Mouse (Mus musculus) neural tube, embryonic 15.5 days (tissue): ENCODE measurements around the gene Clp1. TPM values are rescaled to one million over a fixed set of nuclear protein-coding genes. Genes with fewer than 3 reads are reported as not detected.

Experiments
- ATAC-seq: fragments of 200-750 bp; cut with Nextera tagmentation; 2 replicates; pipeline ENCODE4 v1.8.0; 2017; ENCODE audit warnings: mild to moderate bottlenecking, moderate TSS enrichment, moderate library complexity; ENCODE audit not compliant: low FRiP score
- H3K27ac ChIP-seq: fragments of 300-500 bp; sonication (generic); replicated peaks from 2 replicates; pipeline ENCODE4 v1.5.1; 2015; ENCODE audit warnings: mild to moderate bottlenecking, inconsistent platforms
- H3K27me3 ChIP-seq: fragments of 300-500 bp; sonication (generic); replicated peaks from 2 replicates; pipeline ENCODE4 v1.6.1; 2015; ENCODE audit warnings: inconsistent platforms
- H3K36me3 ChIP-seq: fragments of 300-500 bp; sonication (generic); 2 replicates; pipeline ENCODE4 v1.6.1; 2015; ENCODE audit warnings: inconsistent platforms
- H3K4me1 ChIP-seq: fragments of 300-500 bp; sonication (generic); 2 replicates; pipeline ENCODE4 v1.6.1; 2015; ENCODE audit warnings: inconsistent platforms
- H3K4me2 ChIP-seq: fragments of 300-500 bp; sonication (generic); 2 replicates; pipeline ENCODE4 v1.6.1; 2015; ENCODE audit warnings: inconsistent platforms, mild to moderate bottlenecking, moderate library complexity
- H3K4me3 ChIP-seq: fragments of 300-500 bp; sonication (generic); replicated peaks from 2 replicates; pipeline ENCODE4 v1.5.1; 2015; ENCODE audit warnings: mild to moderate bottlenecking, inconsistent platforms
- H3K9ac ChIP-seq: fragments of 300-500 bp; sonication (generic); replicated peaks from 2 replicates; pipeline ENCODE4 v1.6.1; 2015; ENCODE audit warnings: mild to moderate bottlenecking, inconsistent platforms
- H3K9me3 ChIP-seq: fragments of 300-500 bp; sonication (generic); replicated peaks from 2 replicates; pipeline ENCODE4 v1.6.1; 2016; ENCODE audit warnings: inconsistent platforms
- WGBS: fragments of 180-500 bp; shearing (Covaris S2); methylation state at CpG from one replicate; pipeline ENCODE4 v1.1.7; 2015; ENCODE audit warnings: mixed read lengths; 5-methylcytosine and 5-hydroxymethylcytosine counted together
- polyA plus RNA-seq: library from polyadenylated mRNA; unstranded; fragments of >200 nt; fragmentation: Nextera tagmentation; extraction: Ambion mirVana; gene quantifications from 2 replicates; pipeline ENCODE4 v1.2.1, GENCODE M21; 2015

Gene Clp1
- polyA plus RNA-seq = 19.7 and 23.8 TPM in 2 replicates

GRCm38 (mm10) chr2:84727172-84727858 is at the start of gene Clp1:
Gene Clp1, minus strand, starts transcription at chr2:84727350.
- Histone ChIP-seq H3K36me3 (peaks cover 17% of the 10 kb centered on the region), H3K9me3 (no peaks in the 10 kb centered on the region), H3K9ac (peak within 1 kb of the TSS; percentile 61), H3K27ac (peak within 1 kb of the TSS; percentile 88), H3K4me2 (peak within 1 kb of the TSS; percentile 82), H3K4me3 (peak within 1 kb of the TSS; percentile 61), H3K4me1 (peaks cover 24% of the 10 kb centered on the region), H3K27me3 (no peaks in the 10 kb centered on the region)
- under 1% methylated on average over 39 of the region's 39 CpGs for WGBS
- ATAC-seq = peak; percentile 95

GRCm38 (mm10) chr2:84775665-84776064 is 48.5 kb upstream of the Clp1 start:
- H3K4me2 ChIP-seq = no peak overlapping the region
- no peak overlapping the region for H3K9ac ChIP-seq
- no peak for ATAC-seq
- H3K9me3 ChIP-seq = no peaks in the 10 kb centered on the region
- H3K27me3 ChIP-seq = no peaks in the 10 kb centered on the region
- WGBS = 63% methylated on average over 6 of the region's 6 CpGs
- H3K36me3 ChIP-seq = no peaks in the 10 kb centered on the region
- H3K4me3 ChIP-seq = no peak overlapping the region
- no peak overlapping the region for H3K27ac ChIP-seq
- H3K4me1 ChIP-seq = peaks cover 10% of the 10 kb centered on the region

GRCm38 (mm10) chr2:84775241-84775640 is 48.1 kb upstream of the Clp1 start, which contains the start of gene Serping1:
Gene Serping1, minus strand, starts transcription at chr2:84775444.
- peak within 1 kb of the TSS; percentile 29 for H3K4me3 ChIP-seq
- H3K4me2 ChIP-seq = peak within 1 kb of the TSS; percentile 58
- H3K36me3 ChIP-seq = no peaks in the 10 kb centered on the region
- 49% methylated on average over 9 of the region's 9 CpGs for WGBS
- ATAC-seq = no peak
- H3K27ac ChIP-seq = no peak within 1 kb of the TSS
- H3K27me3 ChIP-seq = no peaks in the 10 kb centered on the region
- peaks cover 10% of the 10 kb centered on the region for H3K4me1 ChIP-seq
- H3K9ac ChIP-seq = peak within 1 kb of the TSS; percentile 38; the same call in 1 of the 2 replicates
- no peaks in the 10 kb centered on the region for H3K9me3 ChIP-seq

- Histone ChIP-seq H3K4me1 (peaks cover 10% of the 10 kb centered on the region), H3K36me3 (no peaks in the 10 kb centered on the region), H3K27me3 (no peaks in the 10 kb centered on the region), H3K9ac (peak overlapping the region; percentile 38; the same call in 1 of the 2 replicates), H3K27ac (no peak overlapping the region), H3K9me3 (no peaks in the 10 kb centered on the region), H3K4me2 (peak overlapping the region; percentile 58), H3K4me3 (peak overlapping the region; percentile 29)
- 3% methylated on average over 14 of the region's 15 CpGs for WGBS
- ATAC-seq = peak; percentile 77
Observed at GRCm38 (mm10) chr2:84774751-84775150, 47.6 kb upstream of the Clp1 start.

- H3K36me3 ChIP-seq = no peaks in the 10 kb centered on the region
- H3K4me3 ChIP-seq = no peak overlapping the region
- H3K4me1 ChIP-seq = peaks cover 10% of the 10 kb centered on the region
- H3K9ac ChIP-seq = no peak overlapping the region
- WGBS = 80% methylated on average over 5 of the region's 5 CpGs
- H3K27me3 ChIP-seq = no peaks in the 10 kb centered on the region
- no peaks in the 10 kb centered on the region for H3K9me3 ChIP-seq
- no peak overlapping the region for H3K27ac ChIP-seq
- no peak for ATAC-seq
- H3K4me2 ChIP-seq = no peak overlapping the region
Observed at GRCm38 (mm10) chr2:84773195-84773594, 46.0 kb upstream of the Clp1 start.

- no peak overlapping the region for H3K4me2 ChIP-seq
- H3K36me3 ChIP-seq = no peaks in the 10 kb centered on the region
- 84% methylated on average over 4 of the region's 4 CpGs for WGBS
- ATAC-seq = no peak
- H3K4me1 ChIP-seq = peaks cover 10% of the 10 kb centered on the region
- H3K27me3 ChIP-seq = no peaks in the 10 kb centered on the region
- no peak overlapping the region for H3K4me3 ChIP-seq
- no peak overlapping the region for H3K27ac ChIP-seq
- no peak overlapping the region for H3K9ac ChIP-seq
- no peaks in the 10 kb centered on the region for H3K9me3 ChIP-seq
Observed at GRCm38 (mm10) chr2:84772454-84772853, 45.3 kb upstream of the Clp1 start.

GRCm38 (mm10) chr2:84770501-84770900 is 43.4 kb upstream of the Clp1 start:
- Histone ChIP-seq H3K27ac (no peak overlapping the region), H3K4me1 (peaks cover 10% of the 10 kb centered on the region), H3K9ac (no peak overlapping the region), H3K4me2 (no peak overlapping the region), H3K27me3 (no peaks in the 10 kb centered on the region), H3K4me3 (no peak overlapping the region), H3K9me3 (no peaks in the 10 kb centered on the region), H3K36me3 (no peaks in the 10 kb centered on the region)
- ATAC-seq = no peak
- WGBS = 81% methylated on average over 6 of the region's 6 CpGs

- no peak for ATAC-seq
- WGBS = 53% methylated on average over 1 of the region's 1 CpGs
- H3K4me1 ChIP-seq = no peaks in the 10 kb centered on the region
Observed at GRCm38 (mm10) chr2:84762818-84763217, 35.7 kb upstream of the Clp1 start.

GRCm38 (mm10) chr2:84762295-84762694 is 35.1 kb upstream of the Clp1 start:
- H3K4me2 ChIP-seq = no peak overlapping the region
- no peak overlapping the region for H3K27ac ChIP-seq
- H3K4me1 ChIP-seq = no peaks in the 10 kb centered on the region
- no peaks in the 10 kb centered on the region for H3K27me3 ChIP-seq
- 41% methylated on average over 4 of the region's 4 CpGs for WGBS
- no peaks in the 10 kb centered on the region for H3K9me3 ChIP-seq
- H3K36me3 ChIP-seq = no peaks in the 10 kb centered on the region
- H3K4me3 ChIP-seq = no peak overlapping the region
- no peak for ATAC-seq
- H3K9ac ChIP-seq = no peak overlapping the region

More at GRCm38 (mm10) chr2:84762818-84763217, 35.7 kb upstream of the Clp1 start:
- H3K9ac ChIP-seq = no peak overlapping the region
- H3K36me3 ChIP-seq = no peaks in the 10 kb centered on the region
- no peak overlapping the region for H3K27ac ChIP-seq
- H3K9me3 ChIP-seq = no peaks in the 10 kb centered on the region
- H3K4me3 ChIP-seq = no peak overlapping the region
- no peaks in the 10 kb centered on the region for H3K27me3 ChIP-seq
- H3K4me2 ChIP-seq = no peak overlapping the region

GRCm38 (mm10) chr2:84761840-84762239 is 34.7 kb upstream of the Clp1 start:
- no peaks in the 10 kb centered on the region for H3K4me1 ChIP-seq
- ATAC-seq = no peak
- H3K4me3 ChIP-seq = no peak overlapping the region
- no peaks in the 10 kb centered on the region for H3K36me3 ChIP-seq
- 95% methylated on average over 1 of the region's 1 CpGs for WGBS
- H3K27me3 ChIP-seq = no peaks in the 10 kb centered on the region
- no peak overlapping the region for H3K9ac ChIP-seq
- no peaks in the 10 kb centered on the region for H3K9me3 ChIP-seq
- H3K4me2 ChIP-seq = no peak overlapping the region
- H3K27ac ChIP-seq = no peak overlapping the region

GRCm38 (mm10) chr2:84761309-84761708 is 34.2 kb upstream of the Clp1 start:
- no peaks in the 10 kb centered on the region for H3K36me3 ChIP-seq
- no peaks in the 10 kb centered on the region for H3K27me3 ChIP-seq
- H3K9ac ChIP-seq = no peak overlapping the region
- no peak overlapping the region for H3K27ac ChIP-seq
- no peak overlapping the region for H3K4me2 ChIP-seq
- H3K4me1 ChIP-seq = no peaks in the 10 kb centered on the region
- H3K4me3 ChIP-seq = no peak overlapping the region
- no peak for ATAC-seq
- no peaks in the 10 kb centered on the region for H3K9me3 ChIP-seq
- WGBS = 91% methylated on average over 3 of the region's 3 CpGs

- no peak overlapping the region for H3K9ac ChIP-seq
- H3K4me1 ChIP-seq = no peaks in the 10 kb centered on the region
- 72% methylated on average over 8 of the region's 8 CpGs for WGBS
- H3K36me3 ChIP-seq = no peaks in the 10 kb centered on the region
- ATAC-seq = no peak
- no peak overlapping the region for H3K27ac ChIP-seq
- H3K4me3 ChIP-seq = no peak overlapping the region
- no peak overlapping the region for H3K4me2 ChIP-seq
- no peaks in the 10 kb centered on the region for H3K9me3 ChIP-seq
- no peaks in the 10 kb centered on the region for H3K27me3 ChIP-seq
Observed at GRCm38 (mm10) chr2:84760777-84761176, 33.6 kb upstream of the Clp1 start.
